Mouse (Mus musculus) G1E (cell line): Measurements from ENCODE around the gene Tmem175.

Experiments
- CTCF ChIP-seq: IDR thresholded peaks from 2 replicates; pipeline ENCODE4 v1.5.1; 2012; ENCODE audit warnings: low read depth, low read length, inconsistent platforms, mixed read lengths
- GATA1 ChIP-seq: IDR thresholded peaks from 2 replicates; pipeline ENCODE4 v1.6.1; 2012; ENCODE audit warnings: borderline replicate concordance, low read length, inconsistent platforms, mixed read lengths
- GATA2 ChIP-seq: IDR thresholded peaks from 2 replicates; pipeline ENCODE4 v1.6.1; 2012; ENCODE audit warnings: low read depth, low read length, inconsistent platforms, borderline replicate concordance
- POLR2AphosphoS5 ChIP-seq: IDR thresholded peaks from 2 replicates; pipeline ENCODE4 v1.6.1; 2012; ENCODE audit warnings: low read depth, low read length, inconsistent platforms; ENCODE audit not compliant: insufficient replicate concordance
- TAL1 ChIP-seq: conservative IDR thresholded peaks from 2 replicates; pipeline ENCODE4 v1.6.1; 2012; ENCODE audit warnings: low read depth, low read length, inconsistent platforms, mixed read lengths

GRCm38 (mm10) chr5:108602537-108602936, 27.0 kb upstream of the Tmem175 start:
- TF ChIP-seq POLR2AphosphoS5 (no peak), CTCF (no peak), GATA1 (no peak), TAL1 (no peak), GATA2 (no peak)
